Mouse (Mus musculus) heart, embryonic 10.5 days (tissue): ENCODE results near the gene Ttc34. TPM values are rescaled to one million over a fixed set of nuclear protein-coding genes. Genes with fewer than 3 reads are reported as not detected.

Experiments
- DNase-seq: peaks from one replicate; pipeline ENCODE4 v3.0.0-alpha.2; 2017; ENCODE audit warnings: low spot score
- H3K27ac ChIP-seq: fragments of 300-500 bp; sonication (generic); 2 replicates; pipeline ENCODE4 v1.5.1; 2016; ENCODE audit warnings: mild to moderate bottlenecking
- H3K27me3 ChIP-seq: fragments of 300-500 bp; sonication (generic); 2 replicates; pipeline ENCODE4 v1.6.1; 2016; ENCODE audit warnings: mild to moderate bottlenecking; ENCODE audit not compliant: poor library complexity, insufficient read depth, severe bottlenecking
- H3K36me3 ChIP-seq: fragments of 300-500 bp; sonication (generic); 2 replicates; pipeline ENCODE4 v1.6.1; 2016; ENCODE audit warnings: mild to moderate bottlenecking, moderate library complexity
- H3K4me1 ChIP-seq: fragments of 300-500 bp; sonication (generic); 2 replicates; pipeline ENCODE4 v1.6.1; 2016; ENCODE audit warnings: mild to moderate bottlenecking
- H3K4me3 ChIP-seq: fragments of 300-500 bp; sonication (generic); 2 replicates; pipeline ENCODE4 v1.5.1; 2016; ENCODE audit warnings: mild to moderate bottlenecking, moderate library complexity
- H3K9me3 ChIP-seq: fragments of 300-500 bp; sonication (generic); 2 replicates; pipeline ENCODE4 v1.6.1; 2016; ENCODE audit warnings: mild to moderate bottlenecking, moderate library complexity
- WGBS: fragments of 180-500 bp; shearing (Covaris S2); methylation state at CpG from one replicate; pipeline ENCODE4 v1.1.7; 2016; 5-methylcytosine and 5-hydroxymethylcytosine counted together
- polyA plus RNA-seq: library from polyadenylated mRNA; unstranded; fragments of >200 nt; fragmentation: Nextera tagmentation; extraction: Ambion mirVana; gene quantifications from 2 replicates; pipeline ENCODE4 v1.2.1, GENCODE M21; 2016

Gene Ttc34
- polyA plus RNA-seq, 1 experiment from 2014 or later = 0.39 TPM

GRCm38 (mm10) chr4:154885416-154885815 is 48.2 kb downstream of the Ttc34 start:
- H3K27me3 ChIP-seq = peaks cover 50% of the 10 kb centered on the region; the same call in 1 of the 2 replicates
- H3K36me3 ChIP-seq = no peaks in the 10 kb centered on the region
- DNase-seq = no peak
- no peaks in the 10 kb centered on the region for H3K9me3 ChIP-seq
- WGBS = 80% methylated on average over 11 of the region's 11 CpGs
- H3K4me3 ChIP-seq = no peak overlapping the region
- no peak overlapping the region for H3K27ac ChIP-seq
- H3K4me1 ChIP-seq = peaks cover 18% of the 10 kb centered on the region

GRCm38 (mm10) chr4:154886876-154887592 is 49.8 kb downstream of the Ttc34 start:
- Histone ChIP-seq H3K4me1 (peaks cover 7% of the 10 kb centered on the region; the same call in 1 of the 2 replicates), H3K9me3 (no peaks in the 10 kb centered on the region), H3K27me3 (peaks cover 58% of the 10 kb centered on the region), H3K27ac (0 out of 2 replicates have a peak overlapping the region, but pooled peaks have one; percentile 4), H3K36me3 (no peaks in the 10 kb centered on the region), H3K4me3 (no peak overlapping the region)
- WGBS = 62% methylated on average over 13 of the region's 13 CpGs
- DNase-seq = no peak

GRCm38 (mm10) chr4:154887593-154888250 is 50.5 kb downstream of the Ttc34 start:
- no peaks in the 10 kb centered on the region for H3K9me3 ChIP-seq
- no peaks in the 10 kb centered on the region for H3K36me3 ChIP-seq
- H3K27me3 ChIP-seq = peaks cover 57% of the 10 kb centered on the region
- H3K4me1 ChIP-seq = peaks cover 7% of the 10 kb centered on the region; the same call in 1 of the 2 replicates
- no peak overlapping the region for H3K4me3 ChIP-seq
- H3K27ac ChIP-seq = no peak overlapping the region
- DNase-seq = no peak
- 78% methylated on average over 15 of the region's 15 CpGs for WGBS

GRCm38 (mm10) chr4:154890887-154891286 is 53.6 kb downstream of the Ttc34 start:
- peaks cover 7% of the 10 kb centered on the region; the same call in 1 of the 2 replicates for H3K4me1 ChIP-seq
- no peak for DNase-seq
- 79% methylated on average over 14 of the region's 14 CpGs for WGBS

GRCm38 (mm10) chr4:154895549-154895948 is 58.3 kb downstream of the Ttc34 start:
- Histone ChIP-seq H3K9me3 (no peaks in the 10 kb centered on the region), H3K4me1 (peaks cover 13% of the 10 kb centered on the region), H3K36me3 (no peaks in the 10 kb centered on the region), H3K27me3 (peaks cover 73% of the 10 kb centered on the region), H3K4me3 (no peak overlapping the region), H3K27ac (no peak overlapping the region)
- WGBS = 75% methylated on average over 5 of the region's 5 CpGs
- DNase-seq = no peak

More at GRCm38 (mm10) chr4:154890887-154891286, 53.6 kb downstream of the Ttc34 start:
- H3K27ac ChIP-seq = no peak overlapping the region
- no peaks in the 10 kb centered on the region for H3K9me3 ChIP-seq
- H3K27me3 ChIP-seq = peaks cover 65% of the 10 kb centered on the region
- no peak overlapping the region for H3K4me3 ChIP-seq
- no peaks in the 10 kb centered on the region for H3K36me3 ChIP-seq

GRCm38 (mm10) chr4:154897676-154898465 is 60.6 kb downstream of the Ttc34 start:
- Histone ChIP-seq H3K27me3 (peaks cover 57% of the 10 kb centered on the region), H3K9me3 (no peaks in the 10 kb centered on the region), H3K36me3 (no peaks in the 10 kb centered on the region), H3K4me1 (peaks cover 13% of the 10 kb centered on the region), H3K4me3 (peak overlapping the region; percentile 66), H3K27ac (peak overlapping the region; percentile 80; the same call in 1 of the 2 replicates)
- 70% methylated on average over 6 of the region's 6 CpGs for WGBS
- no peak for DNase-seq

GRCm38 (mm10) chr4:154898506-154899446 is 61.5 kb downstream of the Ttc34 start, which contains the start of gene Fam213b:
TSS of gene Fam213b (minus strand) at chr4:154899135.
- Histone ChIP-seq H3K36me3 (no peaks in the 10 kb centered on the region), H3K9me3 (no peaks in the 10 kb centered on the region), H3K27me3 (peaks cover 50% of the 10 kb centered on the region), H3K4me1 (peaks cover 13% of the 10 kb centered on the region), H3K4me3 (peak within 1 kb of the TSS; percentile 66), H3K27ac (peak within 1 kb of the TSS; percentile 80)
- peak; percentile 97 for DNase-seq
- 2% methylated on average over 43 of the region's 43 CpGs for WGBS

- no peak overlapping the region for H3K27ac ChIP-seq
- WGBS = 84% methylated on average over 2 of the region's 2 CpGs
- no peak for DNase-seq
- H3K9me3 ChIP-seq = no peaks in the 10 kb centered on the region
- peaks cover 15% of the 10 kb centered on the region; the same call in 1 of the 2 replicates for H3K27me3 ChIP-seq
- no peaks in the 10 kb centered on the region for H3K36me3 ChIP-seq
- no peak overlapping the region for H3K4me3 ChIP-seq
- H3K4me1 ChIP-seq = peaks cover 19% of the 10 kb centered on the region
Observed at GRCm38 (mm10) chr4:154902371-154902770, 65.1 kb downstream of the Ttc34 start.

- 1% methylated on average over 16 of the region's 16 CpGs for WGBS
- peak overlapping the region; percentile 61 for H3K4me3 ChIP-seq
Observed at GRCm38 (mm10) chr4:154904185-154905071, 67.2 kb downstream of the Ttc34 start.

GRCm38 (mm10) chr4:154907833-154908232 is 70.6 kb downstream of the Ttc34 start:
- 41% methylated on average over 17 of the region's 17 CpGs for WGBS
- peaks cover 27% of the 10 kb centered on the region for H3K4me1 ChIP-seq

More at GRCm38 (mm10) chr4:154904185-154905071, 67.2 kb downstream of the Ttc34 start:
- 0 out of 2 replicates have a peak, but pooled peaks cover 6% of the 10 kb centered on the region for H3K27me3 ChIP-seq
- peak overlapping the region; percentile 83 for H3K27ac ChIP-seq
- H3K36me3 ChIP-seq = no peaks in the 10 kb centered on the region
- no peaks in the 10 kb centered on the region for H3K9me3 ChIP-seq
- peak; percentile 95 for DNase-seq
- peaks cover 12% of the 10 kb centered on the region for H3K4me1 ChIP-seq

GRCm38 (mm10) chr4:154908490-154908889 is 71.2 kb downstream of the Ttc34 start:
- no peaks in the 10 kb centered on the region for H3K9me3 ChIP-seq
- no peaks in the 10 kb centered on the region for H3K36me3 ChIP-seq
- WGBS = 79% methylated on average over 5 of the region's 5 CpGs
- H3K27ac ChIP-seq = no peak overlapping the region; the same call in 1 of the 2 replicates
- H3K4me3 ChIP-seq = no peak overlapping the region
- peaks cover 27% of the 10 kb centered on the region for H3K4me1 ChIP-seq
- no peak for DNase-seq
- H3K27me3 ChIP-seq = no peaks in the 10 kb centered on the region

More at GRCm38 (mm10) chr4:154907833-154908232, 70.6 kb downstream of the Ttc34 start:
- H3K9me3 ChIP-seq = no peaks in the 10 kb centered on the region
- H3K27ac ChIP-seq = peak overlapping the region; percentile 83
- peak overlapping the region; percentile 29 for H3K4me3 ChIP-seq
- H3K36me3 ChIP-seq = no peaks in the 10 kb centered on the region
- no peaks in the 10 kb centered on the region for H3K27me3 ChIP-seq
- peak; percentile 91 for DNase-seq
